Mouse (Mus musculus) megakaryocyte, embryonic 14.5 days (primary cell): ENCODE results near the gene Trmt61a. TPM values are rescaled to one million over a fixed set of nuclear protein-coding genes. Genes with fewer than 3 reads are reported as not detected.
A peak's percentile ranks its signal among the peaks of the same experiment; 100 is the strongest.
"Not testable (repeated sequence)": the region's sequence is repeated elsewhere in the genome, so short reads cannot be mapped to it uniquely, and the experiment has no call there.

ENCODE experiments used
- H3K27me3 ChIP-seq: replicated peaks from 2 replicates; pipeline ENCODE3; 2012; ENCODE audit warnings: inconsistent platforms
- H3K36me3 ChIP-seq: replicated peaks from 2 replicates; pipeline ENCODE3; 2012; ENCODE audit warnings: low read length, inconsistent platforms, mixed read lengths
- H3K4me1 ChIP-seq: 2 replicates; pipeline ENCODE4 v1.6.1; 2012; ENCODE audit warnings: inconsistent platforms
- H3K4me3 ChIP-seq: replicated peaks from 2 replicates; pipeline ENCODE3; 2012; ENCODE audit warnings: moderate library complexity, mild to moderate bottlenecking, inconsistent platforms
- H3K9me3 ChIP-seq: 2 replicates; pipeline ENCODE4 v1.6.1; 2012; ENCODE audit warnings: inconsistent platforms
- FLI1 ChIP-seq: IDR thresholded peaks from 2 replicates; pipeline ENCODE4 v1.6.1; 2012; ENCODE audit warnings: low read length, inconsistent platforms, mixed read lengths
- GATA1 ChIP-seq: IDR thresholded peaks from 3 replicates; pipeline ENCODE4 v1.6.1; 2012; ENCODE audit warnings: mixed read lengths, low read length, inconsistent platforms, borderline replicate concordance
- polyA plus RNA-seq: library from polyadenylated mRNA; stranded (reverse); fragments of >175 nt; gene quantifications from 2 replicates; pipeline ENCODE4 v1.2.3, GENCODE M21; 2012; ENCODE audit warnings: low replicate concordance; ENCODE audit not compliant: insufficient read depth

Trmt61a gene
- polyA plus RNA-seq, 1 experiment = 10.0 TPM

DNA sequence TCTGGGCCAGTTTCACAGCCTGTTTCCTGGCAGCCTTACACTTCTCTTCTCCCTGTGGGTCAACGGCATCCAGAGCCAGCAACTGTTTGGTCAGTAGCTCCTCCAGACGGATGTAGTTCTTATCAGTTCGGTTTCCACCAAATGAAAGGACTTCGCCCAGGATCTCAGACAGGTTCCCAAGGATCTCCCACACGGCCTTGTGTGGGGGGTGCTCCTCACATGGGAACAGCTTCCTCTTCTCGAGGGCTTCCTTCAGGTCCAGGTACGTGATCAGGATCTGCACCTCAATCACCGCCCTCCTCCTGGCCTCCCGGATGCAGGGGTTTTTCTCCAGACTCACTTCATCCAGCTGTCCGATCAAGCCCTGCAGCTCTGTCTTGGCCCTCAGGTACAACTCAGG is 32.2 kb downstream of the Trmt61a start:
- peaks cover 43% of the 10 kb centered on the region for H3K36me3 ChIP-seq
- H3K27me3 ChIP-seq = peaks cover 2% of the 10 kb centered on the region
- TF ChIP-seq GATA1 (no peak), FLI1 (no peak)
- no peak overlapping the region for H3K4me3 ChIP-seq
- H3K4me1 ChIP-seq = peaks cover 29% of the 10 kb centered on the region
- H3K9me3 ChIP-seq = no peaks in the 10 kb centered on the region

DNA sequence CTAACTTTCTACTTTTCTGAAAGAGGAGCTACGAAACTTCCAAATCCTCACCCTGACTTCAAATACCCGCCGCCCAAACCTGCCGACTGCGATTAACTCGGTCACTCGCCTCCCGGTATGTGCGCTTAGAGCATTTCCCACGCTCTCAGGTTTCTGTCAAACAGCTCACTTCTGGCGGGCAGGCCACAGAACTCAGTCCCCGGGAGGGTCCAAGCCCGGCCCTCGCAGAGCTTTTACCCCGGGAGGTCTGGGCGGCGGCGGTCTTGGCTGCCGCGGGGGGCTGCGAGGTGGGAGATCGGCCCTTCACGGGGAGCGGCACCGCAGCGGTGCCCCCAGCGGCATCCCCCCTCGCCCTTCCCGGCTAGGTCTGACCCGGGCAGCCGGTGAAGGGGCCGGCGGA is 34.6 kb downstream of the Trmt61a start:
- Histone ChIP-seq H3K27me3 (no peaks in the 10 kb centered on the region), H3K9me3 (no peaks in the 10 kb centered on the region), H3K4me1 (peaks cover 44% of the 10 kb centered on the region), H3K36me3 (peaks cover 48% of the 10 kb centered on the region), H3K4me3 (peak overlapping the region; percentile 96)
- TF ChIP-seq FLI1 (no peak), GATA1 (no peak)

- Histone ChIP-seq H3K9me3 (no peaks in the 10 kb centered on the region), H3K4me1 (peaks cover 45% of the 10 kb centered on the region), H3K4me3 (peak within 1 kb of the TSS; percentile 96), H3K27me3 (no peaks in the 10 kb centered on the region), H3K36me3 (peaks cover 42% of the 10 kb centered on the region)
- TF ChIP-seq GATA1 (no peak), FLI1 (no peak)
These were observed 35.2 kb downstream of the Trmt61a start, which contains the start of the genes Bag5 and Apopt1 for GRCm38 (mm10) chr12:111713004-111713651. TSS of gene Bag5 (minus strand) at chr12:111713257. TSS of gene Apopt1 (plus strand) at chr12:111713261.

GRCm38 (mm10) chr12:111713880-111714279 is 36.0 kb downstream of the Trmt61a start:
- peaks cover 36% of the 10 kb centered on the region for H3K36me3 ChIP-seq
- peaks cover 52% of the 10 kb centered on the region for H3K4me1 ChIP-seq
- peak overlapping the region; percentile 96 for H3K4me3 ChIP-seq

GRCm38 (mm10) chr12:111716505-111716904 is 38.6 kb downstream of the Trmt61a start:
- H3K4me3 ChIP-seq = no peak overlapping the region
- no peak for TF ChIP-seq FLI1
- no peak for TF ChIP-seq GATA1
- peaks cover 21% of the 10 kb centered on the region for H3K36me3 ChIP-seq
- H3K4me1 ChIP-seq = peaks cover 52% of the 10 kb centered on the region
- no peaks in the 10 kb centered on the region for H3K9me3 ChIP-seq
- no peaks in the 10 kb centered on the region for H3K27me3 ChIP-seq

More at GRCm38 (mm10) chr12:111713880-111714279, 36.0 kb downstream of the Trmt61a start:
- H3K27me3 ChIP-seq, H3K9me3 ChIP-seq: not testable (repeated sequence)

DNA sequence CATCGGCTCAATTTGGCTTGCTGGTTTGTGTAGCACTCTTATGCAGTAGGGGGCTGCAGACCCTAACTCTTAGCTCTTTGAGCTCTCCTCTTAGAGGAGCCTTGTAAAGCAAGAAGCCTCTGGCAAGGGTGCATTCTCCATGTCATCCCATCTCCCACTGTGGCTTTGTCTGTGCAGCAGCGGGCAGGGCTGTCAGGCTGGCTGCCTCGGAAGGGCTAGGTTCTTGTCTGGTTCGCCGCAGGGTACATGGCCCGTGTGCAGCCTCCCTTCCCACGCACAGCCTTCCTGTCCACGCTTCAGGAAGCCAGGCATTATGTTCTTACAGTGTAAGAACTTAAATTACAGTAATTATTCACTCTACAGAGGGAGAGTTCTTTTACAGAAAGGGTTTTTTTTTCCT is 40.8 kb downstream of the Trmt61a start:
- no peak for TF ChIP-seq GATA1
- no peak for TF ChIP-seq FLI1
- H3K27me3 ChIP-seq = no peaks in the 10 kb centered on the region
- peak overlapping the region; percentile 62 for H3K4me3 ChIP-seq
- peaks cover 33% of the 10 kb centered on the region for H3K36me3 ChIP-seq
- H3K9me3 ChIP-seq = no peaks in the 10 kb centered on the region
- H3K4me1 ChIP-seq = peaks cover 44% of the 10 kb centered on the region

- Histone ChIP-seq H3K27me3 (no peaks in the 10 kb centered on the region), H3K9me3 (no peaks in the 10 kb centered on the region), H3K4me3 (no peak overlapping the region), H3K36me3 (peaks cover 44% of the 10 kb centered on the region), H3K4me1 (peaks cover 40% of the 10 kb centered on the region)
- TF ChIP-seq FLI1 (no peak), GATA1 (no peak)
These were observed 42.3 kb downstream of the Trmt61a start for GRCm38 (mm10) chr12:111720222-111720621.

- Histone ChIP-seq H3K9me3 (no peaks in the 10 kb centered on the region), H3K4me1 (peaks cover 45% of the 10 kb centered on the region), H3K4me3 (no peak overlapping the region), H3K27me3 (no peaks in the 10 kb centered on the region), H3K36me3 (peaks cover 60% of the 10 kb centered on the region)
- TF ChIP-seq GATA1 (no peak), FLI1 (no peak)
These were observed 44.7 kb downstream of the Trmt61a start for GRCm38 (mm10) chr12:111722654-111723053.

- TF ChIP-seq FLI1 (no peak), GATA1 (no peak)
- Histone ChIP-seq H3K4me1 (peaks cover 30% of the 10 kb centered on the region), H3K4me3 (no peak overlapping the region), H3K27me3 (no peaks in the 10 kb centered on the region), H3K9me3 (no peaks in the 10 kb centered on the region), H3K36me3 (peaks cover 74% of the 10 kb centered on the region)
These were observed 46.9 kb downstream of the Trmt61a start for GRCm38 (mm10) chr12:111724638-111725337.

GRCm38 (mm10) chr12:111725338-111726121 is 47.6 kb downstream of the Trmt61a start:
- no peak for TF ChIP-seq FLI1
- TF ChIP-seq GATA1 = no peak
- no peaks in the 10 kb centered on the region for H3K9me3 ChIP-seq
- H3K4me3 ChIP-seq = no peak overlapping the region
- no peaks in the 10 kb centered on the region for H3K27me3 ChIP-seq
- peaks cover 71% of the 10 kb centered on the region for H3K36me3 ChIP-seq
- peaks cover 30% of the 10 kb centered on the region for H3K4me1 ChIP-seq
